Mouse (Mus musculus): ENCODE measurements around the gene Eif6. TPM values are rescaled to one million over a fixed set of nuclear protein-coding genes. Genes with fewer than 3 reads are reported as not detected.

Gene Eif6
- polyA plus RNA-seq, 1 experiment = 133 TPM

DNA sequence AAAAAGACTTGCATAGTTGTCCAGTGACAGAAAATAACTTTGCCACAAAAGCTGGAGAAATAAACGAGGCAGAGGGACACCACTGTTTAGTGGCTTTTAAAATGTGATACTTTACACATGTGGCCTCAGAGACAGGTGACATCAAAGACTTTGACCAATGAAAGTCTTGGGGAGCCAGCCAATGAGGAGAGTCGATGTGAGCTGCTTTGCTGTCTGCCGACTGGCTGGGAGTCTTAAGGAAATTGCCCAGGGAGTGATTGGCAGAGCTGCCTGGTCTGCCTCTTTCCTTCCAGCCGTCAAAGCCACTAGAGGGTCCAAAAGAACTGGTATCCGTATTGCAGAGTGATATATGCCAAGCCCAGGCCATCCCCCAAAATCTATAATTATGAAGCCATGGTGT lies 11.9 kb downstream of the Eif6 start:
- H3K4me1 ChIP-seq (ENCODE audit: control insufficient read depth, insufficient read depth, low read length) = peaks cover 14% of the 10 kb centered on the region

GRCm38 (mm10) chr2:155812637-155813036 lies 14.1 kb downstream of the Eif6 start:
- Histone ChIP-seq H3K27ac (ENCODE audit: insufficient read depth, low read length) (no peak overlapping the region), H3K4me3 (ENCODE audit: insufficient read depth, low read length) (no peak overlapping the region), H3K4me1 (ENCODE audit: control insufficient read depth, insufficient read depth, low read length) (peaks cover 5% of the 10 kb centered on the region)
- TF ChIP-seq CTCF (IDR thresholded peaks at IDR 0.05; ENCODE audit: borderline replicate concordance, insufficient read depth, low read length) = no peak
- no peak for TF ChIP-seq POLR2A (IDR thresholded peaks at IDR 0.05; ENCODE audit: low read depth, low read length)

More for the DNA sequence above, 11.9 kb downstream of the Eif6 start:
- H3K27ac ChIP-seq (ENCODE audit: insufficient read depth, low read length) = no peak overlapping the region
- TF ChIP-seq POLR2A (IDR thresholded peaks at IDR 0.05; ENCODE audit: low read depth, low read length) (no peak), CTCF (IDR thresholded peaks at IDR 0.05; ENCODE audit: borderline replicate concordance, insufficient read depth, low read length) (no peak)
- no peak overlapping the region for H3K4me3 ChIP-seq (ENCODE audit: insufficient read depth, low read length)

GRCm38 (mm10) chr2:155811821-155812396 lies 14.8 kb downstream of the Eif6 start:
- no peak overlapping the region for H3K4me3 ChIP-seq (ENCODE audit: insufficient read depth, low read length)
- H3K4me1 ChIP-seq (ENCODE audit: control insufficient read depth, insufficient read depth, low read length) = peaks cover 5% of the 10 kb centered on the region
- H3K27ac ChIP-seq (ENCODE audit: insufficient read depth, low read length) = no peak overlapping the region
- TF ChIP-seq POLR2A (IDR thresholded peaks at IDR 0.05; ENCODE audit: low read depth, low read length) (no peak), CTCF (IDR thresholded peaks at IDR 0.05; ENCODE audit: borderline replicate concordance, insufficient read depth, low read length) (peak; percentile 73; the same call in 1 of the 2 replicates)

GRCm38 (mm10) chr2:155809620-155810019 lies 17.1 kb downstream of the Eif6 start:
- Histone ChIP-seq H3K27ac (ENCODE audit: insufficient read depth, low read length) (no peak overlapping the region; the same call in 1 of the 2 replicates), H3K4me3 (ENCODE audit: insufficient read depth, low read length) (no peak overlapping the region), H3K4me1 (ENCODE audit: control insufficient read depth, insufficient read depth, low read length) (peaks cover 5% of the 10 kb centered on the region)
- TF ChIP-seq POLR2A (IDR thresholded peaks at IDR 0.05; ENCODE audit: low read depth, low read length) (no peak), CTCF (IDR thresholded peaks at IDR 0.05; ENCODE audit: borderline replicate concordance, insufficient read depth, low read length) (no peak)

- TF ChIP-seq CTCF (IDR thresholded peaks at IDR 0.05; ENCODE audit: borderline replicate concordance, insufficient read depth, low read length) = no peak
- TF ChIP-seq POLR2A (IDR thresholded peaks at IDR 0.05; ENCODE audit: low read depth, low read length) = no peak
- Histone ChIP-seq H3K4me3 (ENCODE audit: insufficient read depth, low read length) (no peak overlapping the region), H3K4me1 (ENCODE audit: control insufficient read depth, insufficient read depth, low read length) (peaks cover 5% of the 10 kb centered on the region), H3K27ac (ENCODE audit: insufficient read depth, low read length) (no peak overlapping the region)
These were observed 19.3 kb downstream of the Eif6 start for GRCm38 (mm10) chr2:155807408-155807807.

GRCm38 (mm10) chr2:155806548-155806947 lies 20.2 kb downstream of the Eif6 start:
- peaks cover 5% of the 10 kb centered on the region for H3K4me1 ChIP-seq (ENCODE audit: control insufficient read depth, insufficient read depth, low read length)
- no peak overlapping the region for H3K27ac ChIP-seq (ENCODE audit: insufficient read depth, low read length)
- TF ChIP-seq CTCF (IDR thresholded peaks at IDR 0.05; ENCODE audit: borderline replicate concordance, insufficient read depth, low read length) = no peak
- TF ChIP-seq POLR2A (IDR thresholded peaks at IDR 0.05; ENCODE audit: low read depth, low read length) = no peak

DNA sequence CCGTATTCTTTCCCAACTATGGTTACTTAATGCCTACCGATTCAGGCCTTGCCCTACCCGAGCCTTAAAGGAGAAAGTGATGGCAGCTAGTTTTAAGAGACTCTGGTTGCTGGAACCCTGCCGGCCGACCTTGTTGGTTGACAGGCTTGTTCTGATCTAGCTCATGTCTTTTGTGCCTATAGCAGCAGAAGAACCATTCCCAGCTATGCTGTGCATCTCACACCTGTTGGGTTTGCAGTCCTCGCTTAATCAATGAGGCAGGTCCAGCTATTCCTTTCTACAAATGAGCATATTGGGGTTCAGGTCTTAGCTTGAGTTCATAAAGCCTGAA lies 20.8 kb downstream of the Eif6 start:
- no peak overlapping the region for H3K27ac ChIP-seq (ENCODE audit: insufficient read depth, low read length)
- no peak for TF ChIP-seq CTCF (IDR thresholded peaks at IDR 0.05; ENCODE audit: borderline replicate concordance, insufficient read depth, low read length)
- no peak for TF ChIP-seq POLR2A (IDR thresholded peaks at IDR 0.05; ENCODE audit: low read depth, low read length)
- H3K4me1 ChIP-seq (ENCODE audit: control insufficient read depth, insufficient read depth, low read length) = peaks cover 5% of the 10 kb centered on the region
- no peak overlapping the region for H3K4me3 ChIP-seq (ENCODE audit: insufficient read depth, low read length)

More at GRCm38 (mm10) chr2:155806548-155806947, 20.2 kb downstream of the Eif6 start:
- no peak overlapping the region for H3K4me3 ChIP-seq (ENCODE audit: insufficient read depth, low read length)

- no peak overlapping the region for H3K27ac ChIP-seq (ENCODE audit: insufficient read depth, low read length)
- TF ChIP-seq CTCF (IDR thresholded peaks at IDR 0.05; ENCODE audit: borderline replicate concordance, insufficient read depth, low read length) (no peak), POLR2A (IDR thresholded peaks at IDR 0.05; ENCODE audit: low read depth, low read length) (no peak)
- H3K4me1 ChIP-seq (ENCODE audit: control insufficient read depth, insufficient read depth, low read length) = peaks cover 5% of the 10 kb centered on the region
- H3K4me3 ChIP-seq (ENCODE audit: insufficient read depth, low read length) = no peak overlapping the region
These were observed 21.3 kb downstream of the Eif6 start for GRCm38 (mm10) chr2:155805231-155805924.

DNA sequence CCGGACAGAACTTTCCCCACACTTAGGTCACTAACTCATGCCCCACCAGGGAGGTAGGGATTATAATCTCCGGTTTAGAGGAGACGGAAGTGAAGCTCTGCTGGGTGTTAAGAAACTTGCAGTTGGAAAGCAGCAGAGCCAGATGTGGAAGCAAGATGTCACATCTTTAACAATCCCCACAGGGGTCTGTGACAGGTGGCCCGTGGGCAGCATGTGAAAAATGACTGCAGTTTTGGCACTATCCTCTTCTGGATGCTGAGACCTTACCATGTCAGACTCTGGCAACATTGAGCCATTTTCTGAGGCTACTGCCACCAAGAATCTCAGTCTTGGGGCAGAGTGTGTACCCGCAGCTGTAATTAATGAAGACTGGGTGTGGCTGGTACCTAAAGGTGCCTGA lies 22.7 kb downstream of the Eif6 start:
- no peak overlapping the region for H3K4me3 ChIP-seq (ENCODE audit: insufficient read depth, low read length)
- no peak for TF ChIP-seq POLR2A (IDR thresholded peaks at IDR 0.05; ENCODE audit: low read depth, low read length)
- no peak for TF ChIP-seq CTCF (IDR thresholded peaks at IDR 0.05; ENCODE audit: borderline replicate concordance, insufficient read depth, low read length)
- H3K27ac ChIP-seq (ENCODE audit: insufficient read depth, low read length) = no peak overlapping the region
- H3K4me1 ChIP-seq (ENCODE audit: control insufficient read depth, insufficient read depth, low read length) = no peaks in the 10 kb centered on the region

- Histone ChIP-seq H3K4me1 (ENCODE audit: control insufficient read depth, insufficient read depth, low read length) (no peaks in the 10 kb centered on the region), H3K27ac (ENCODE audit: insufficient read depth, low read length) (no peak overlapping the region), H3K4me3 (ENCODE audit: insufficient read depth, low read length) (no peak overlapping the region)
- TF ChIP-seq POLR2A (IDR thresholded peaks at IDR 0.05; ENCODE audit: low read depth, low read length) = no peak
- 0 out of 2 replicates have a peak, but pooled peaks have one; percentile 11 for TF ChIP-seq CTCF (IDR thresholded peaks at IDR 0.05; ENCODE audit: borderline replicate concordance, insufficient read depth, low read length)
These were observed 24.0 kb downstream of the Eif6 start for GRCm38 (mm10) chr2:155802761-155803160.

All from embryonic fibroblast, embryonic 13.5 days (primary cell).